Mouse (Mus musculus) kidney, adult 11 months (tissue): ENCODE measurements at regions not wholly inside any gene's neighbourhood (a gene's known extent, or its start where the extent isn't known, plus 50 kb on each side); places are given as distances from the start of the nearest gene placed in this dataset.

Experiments
- DNase-seq: peaks from one replicate; pipeline ENCODE4 v3.0.0; 2022

- DNase-seq, result no peak
Observed at GRCm38 (mm10) chr3:143674855-143675254, 530.2 kb downstream of the Lmo4 start.

GRCm38 (mm10) chr3:143674446-143674845 lies 530.6 kb downstream of the Lmo4 start:
- DNase-seq, result no peak

GRCm38 (mm10) chr3:143662041-143662685 lies 542.9 kb downstream of the Lmo4 start:
- no peak for DNase-seq

- DNase-seq, result peak; percentile 22
Observed at GRCm38 (mm10) chr3:143659421-143659978, 545.5 kb downstream of the Lmo4 start.

GRCm38 (mm10) chr3:143647237-143647636 lies 557.8 kb downstream of the Lmo4 start:
- DNase-seq, result no peak

GRCm38 (mm10) chr3:143646836-143647235 lies 558.2 kb downstream of the Lmo4 start:
- no peak for DNase-seq

GRCm38 (mm10) chr3:143633036-143633435 lies 572.0 kb downstream of the Lmo4 start:
- no peak for DNase-seq

- DNase-seq, result no peak
Observed at GRCm38 (mm10) chr3:143631183-143631582, 573.8 kb downstream of the Lmo4 start.

- no peak for DNase-seq
Observed at GRCm38 (mm10) chr3:143624906-143625305, 580.1 kb downstream of the Lmo4 start.

- DNase-seq, result no peak
Observed at GRCm38 (mm10) chr3:143622275-143622674, 582.7 kb downstream of the Lmo4 start.

- DNase-seq, result no peak
Observed at GRCm38 (mm10) chr3:143619125-143619524, 585.9 kb downstream of the Lmo4 start.

GRCm38 (mm10) chr3:143614895-143615294 lies 590.1 kb downstream of the Lmo4 start:
- no peak for DNase-seq

GRCm38 (mm10) chr3:143614004-143614403 lies 591.0 kb downstream of the Lmo4 start:
- DNase-seq, result no peak

GRCm38 (mm10) chr3:143609673-143610072 lies 595.3 kb downstream of the Lmo4 start:
- DNase-seq, result no peak

- peak; percentile 28 for DNase-seq
Observed at GRCm38 (mm10) chr3:143599120-143599519, 605.9 kb downstream of the Lmo4 start.

- DNase-seq, result no peak
Observed at GRCm38 (mm10) chr3:143596949-143597593, 607.9 kb downstream of the Lmo4 start.

- DNase-seq, result no peak
Observed at GRCm38 (mm10) chr3:143596011-143596683, 608.9 kb downstream of the Lmo4 start.

GRCm38 (mm10) chr3:143595081-143595480 lies 609.9 kb downstream of the Lmo4 start:
- no peak for DNase-seq

- no peak for DNase-seq
Observed at GRCm38 (mm10) chr3:143594676-143595075, 610.3 kb downstream of the Lmo4 start.

- no peak for DNase-seq
Observed at GRCm38 (mm10) chr3:143586653-143587052, 618.4 kb downstream of the Lmo4 start.

GRCm38 (mm10) chr3:143584692-143585603 lies 620.1 kb downstream of the Lmo4 start:
- DNase-seq, result no peak

GRCm38 (mm10) chr3:143576338-143577007 lies 628.5 kb downstream of the Lmo4 start:
- no peak for DNase-seq
